Mouse (Mus musculus) heart, postnatal 14 days (tissue): ENCODE results near the gene Gcnt2. TPM values are rescaled to one million over a fixed set of nuclear protein-coding genes. Genes with fewer than 3 reads are reported as not detected.

Experiments used
- DNase-seq, 2 experiments: peaks; one replicate each; pipeline ENCODE4 v3.0.0; 2021 to 2022
- intact Hi-C: fragments of 180-260 bp; cut with DNase I; formaldehyde crosslinking; loops from one replicate; pipeline ENCODE4 v1.15.1; 2025
- total RNA-seq, 2 experiments: library from RNA; stranded (reverse); gene quantifications; 2 replicates each; pipeline ENCODE4 v1.2.3; 2021

The Gcnt2 gene
- total RNA-seq, 2 experiments from 2014 or later = 12.1 to 14.1 TPM

GRCm38 (mm10) chr13:40899994-40900970 lies 40.7 kb downstream of the Gcnt2 start:
- intact Hi-C loops = no loop called here
- DNase-seq = no peak

DNA sequence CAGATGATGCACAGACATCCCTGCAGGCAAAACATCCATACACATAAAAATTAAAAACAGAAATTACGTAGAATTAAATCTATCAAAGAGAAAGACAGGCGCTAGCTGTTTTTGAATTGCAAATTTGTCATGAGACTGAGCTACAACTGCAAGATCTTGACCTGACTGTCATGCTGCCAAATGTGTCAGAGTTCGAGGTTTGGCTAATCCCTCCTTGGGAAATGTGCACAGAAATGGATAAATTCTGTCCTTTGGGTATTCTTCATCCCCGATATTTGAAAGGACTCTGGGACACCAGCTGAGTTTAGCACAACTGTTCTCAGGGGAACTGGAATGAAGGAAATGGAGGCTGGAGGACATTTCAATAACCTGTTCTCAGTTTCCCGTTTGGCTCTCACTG lies 41.7 kb downstream of the Gcnt2 start:
- intact Hi-C loops = no loop called here
- peak in 1 of 2 experiments; percentile 53 for DNase-seq

- no peak for DNase-seq
- intact Hi-C loops = no loop called here
These were observed 42.4 kb downstream of the Gcnt2 start for GRCm38 (mm10) chr13:40901831-40902459.

DNA sequence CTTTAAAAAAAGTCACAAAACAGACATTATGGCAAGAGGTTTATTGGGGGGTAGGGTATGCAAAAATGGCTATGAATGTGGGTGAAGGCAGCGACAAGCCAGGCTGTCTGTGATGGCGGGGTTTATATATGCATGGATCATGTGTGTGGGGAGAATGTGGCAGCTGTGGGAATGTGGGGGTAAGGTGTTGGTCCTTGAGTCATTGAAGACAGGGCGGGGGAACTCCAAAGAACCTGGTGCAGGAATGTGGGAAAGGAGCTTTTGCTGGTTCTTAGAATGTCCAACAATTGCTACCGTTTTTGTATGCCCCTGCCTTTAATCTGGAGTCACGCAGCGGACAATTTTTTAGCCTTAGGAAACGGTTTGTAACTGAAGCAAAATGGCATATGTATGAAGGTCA lies 44.5 kb downstream of the Gcnt2 start:
- intact Hi-C loops = no loop called here
- DNase-seq = no peak

- intact Hi-C loops = no loop called here
These were observed 47.0 kb downstream of the Gcnt2 start for GRCm38 (mm10) chr13:40906528-40906927.

GRCm38 (mm10) chr13:40907274-40907673 lies 47.7 kb downstream of the Gcnt2 start:
- no peak for DNase-seq

More at GRCm38 (mm10) chr13:40906528-40906927, 47.0 kb downstream of the Gcnt2 start:
- no peak for DNase-seq

GRCm38 (mm10) chr13:40908044-40908443 lies 48.5 kb downstream of the Gcnt2 start:
- intact Hi-C loops = no loop called here
- no peak for DNase-seq

More at GRCm38 (mm10) chr13:40907274-40907673, 47.7 kb downstream of the Gcnt2 start:
- intact Hi-C loops = no loop called here

DNA sequence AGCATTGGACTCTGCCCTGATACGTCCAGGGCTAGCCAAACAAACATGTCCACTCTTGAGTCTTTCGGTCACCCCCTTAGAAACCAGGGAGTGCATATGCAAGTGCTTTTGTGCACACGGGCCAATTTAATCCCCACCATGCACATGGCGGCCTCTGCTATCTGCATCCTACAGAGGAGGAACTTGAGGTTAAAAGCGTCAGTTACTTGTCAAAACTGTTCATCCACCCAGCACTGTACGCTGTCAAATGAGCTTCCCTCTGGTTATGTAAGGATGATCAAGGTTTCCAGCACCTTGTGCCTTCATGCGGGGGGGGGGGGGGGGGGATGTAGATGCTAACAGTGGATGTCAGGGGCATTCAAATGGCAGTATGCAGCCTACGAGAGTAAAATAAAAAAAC lies 49.5 kb downstream of the Gcnt2 start:
- intact Hi-C loops = no loop called here
- no peak for DNase-seq

GRCm38 (mm10) chr13:40910047-40910446 lies 50.5 kb downstream of the Gcnt2 start:
- intact Hi-C loops = no loop called here
- DNase-seq = no peak

DNA sequence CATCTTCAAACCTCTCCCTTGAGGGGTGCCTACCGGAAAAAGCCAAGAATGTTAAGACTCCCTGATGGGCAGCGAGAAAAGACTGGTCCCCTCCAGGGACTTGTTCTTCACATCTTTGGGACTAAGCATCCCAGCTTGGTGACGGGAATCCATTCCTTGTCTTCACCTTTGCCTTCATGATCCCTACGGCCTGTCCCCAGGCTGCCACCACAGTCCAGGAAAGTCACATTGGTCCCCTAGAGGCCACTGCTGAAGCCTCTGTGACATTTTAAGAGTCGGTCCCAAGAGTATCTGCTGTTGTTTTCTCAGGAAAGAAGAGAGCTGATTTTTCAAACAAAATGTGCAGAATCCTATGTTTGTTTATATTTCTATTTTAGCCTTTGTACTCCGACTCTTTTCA lies 52.4 kb downstream of the Gcnt2 start:
- DNase-seq = no peak

GRCm38 (mm10) chr13:40913395-40914018 lies 54.0 kb downstream of the Gcnt2 start:
- no peak for DNase-seq
- intact Hi-C loops = no loop called here

More for the DNA sequence above, 52.4 kb downstream of the Gcnt2 start:
- intact Hi-C loops = no loop called here

DNA sequence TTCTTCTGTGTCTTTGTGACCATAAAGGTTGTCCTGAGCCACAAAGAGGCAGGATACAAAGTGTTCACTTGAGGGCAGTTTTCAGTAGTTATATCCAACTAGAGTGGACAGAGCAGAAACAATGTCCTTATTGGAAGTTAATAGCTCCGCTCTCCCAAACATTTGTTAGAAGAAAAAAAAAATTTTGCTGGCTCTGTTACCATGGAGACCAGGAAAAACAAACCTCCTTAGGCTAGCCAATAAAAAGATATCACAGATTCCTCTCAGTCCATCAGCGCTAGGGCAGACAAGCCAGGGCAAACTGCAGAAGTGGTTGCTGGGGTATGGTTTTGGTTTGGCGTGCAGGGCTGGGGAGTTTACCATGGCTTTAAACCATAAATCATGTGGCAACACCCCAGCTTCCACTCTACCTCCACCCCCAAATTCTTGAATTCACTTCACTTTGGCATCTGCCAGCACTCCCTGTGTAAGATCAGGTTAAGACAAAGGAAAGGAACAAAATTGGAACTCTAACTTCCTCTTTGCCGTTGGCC lies 54.6 kb downstream of the Gcnt2 start:
- intact Hi-C loops = no loop called here
- DNase-seq = no peak

GRCm38 (mm10) chr13:40916321-40917160 lies 57.0 kb downstream of the Gcnt2 start:
- intact Hi-C loops = loop anchor here (2.0 to 5.0 kb wide), 3 partner anchors 22 to 64 kb away; no protein-coding TSS in a partner anchor
- DNase-seq = no peak

DNA sequence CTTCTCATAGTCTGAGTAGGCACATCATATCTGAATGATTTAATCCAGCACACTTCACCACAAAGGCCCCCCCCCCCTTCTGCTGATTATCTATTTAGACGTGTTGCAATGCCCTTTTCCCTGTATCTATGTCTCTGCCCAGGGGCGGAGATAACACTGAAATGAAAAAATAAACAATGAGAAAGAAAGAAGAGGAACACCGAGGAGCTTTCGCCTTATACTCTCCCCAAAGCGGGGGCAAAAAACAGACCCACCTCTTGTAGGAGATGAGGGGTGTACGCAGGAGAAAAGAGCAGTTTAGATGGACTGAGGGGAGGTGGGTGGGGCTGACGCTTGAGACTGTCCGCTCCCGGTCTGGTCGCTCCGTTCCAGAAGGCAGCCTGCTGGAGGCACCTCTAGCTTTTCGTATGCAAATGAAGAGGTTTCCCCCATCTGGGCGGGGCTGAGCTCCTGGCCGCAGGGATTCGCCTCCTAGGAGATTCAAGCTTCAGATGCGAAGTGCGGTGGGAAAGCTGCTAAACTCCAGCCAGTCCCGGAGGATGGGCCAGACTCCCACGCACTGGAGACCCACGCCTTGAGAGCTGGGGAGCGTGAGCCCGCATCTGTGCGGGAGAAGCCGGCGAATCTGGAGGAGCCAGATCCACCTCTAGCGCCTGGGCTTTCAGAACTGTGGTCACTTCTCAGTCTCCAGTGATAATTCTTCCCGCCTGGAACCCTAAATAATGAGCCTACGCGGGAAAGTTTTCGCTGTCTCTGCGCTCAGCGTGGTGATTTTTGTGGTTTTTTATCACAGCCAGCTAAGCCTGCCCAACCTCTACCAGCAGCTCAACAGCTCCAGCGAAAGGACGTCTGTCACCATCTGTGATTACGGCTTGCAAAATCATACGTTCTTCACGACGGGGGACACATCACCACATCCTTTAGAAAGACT lies 57.9 kb downstream of the Gcnt2 start:
- intact Hi-C loops = loop anchor here (2.0 to 5.0 kb wide), 3 partner anchors 23 to 65 kb away; no protein-coding TSS in a partner anchor
- DNase-seq = peak; percentile 60 to 62

- peak; percentile 42 to 56 for DNase-seq
These were observed 61.9 kb downstream of the Gcnt2 start for GRCm38 (mm10) chr13:40921326-40922059.

GRCm38 (mm10) chr13:40922311-40922877 lies 62.8 kb downstream of the Gcnt2 start:
- intact Hi-C loops = no loop called here
- DNase-seq = no peak

More at GRCm38 (mm10) chr13:40921326-40922059, 61.9 kb downstream of the Gcnt2 start:
- intact Hi-C loops = no loop called here

DNA sequence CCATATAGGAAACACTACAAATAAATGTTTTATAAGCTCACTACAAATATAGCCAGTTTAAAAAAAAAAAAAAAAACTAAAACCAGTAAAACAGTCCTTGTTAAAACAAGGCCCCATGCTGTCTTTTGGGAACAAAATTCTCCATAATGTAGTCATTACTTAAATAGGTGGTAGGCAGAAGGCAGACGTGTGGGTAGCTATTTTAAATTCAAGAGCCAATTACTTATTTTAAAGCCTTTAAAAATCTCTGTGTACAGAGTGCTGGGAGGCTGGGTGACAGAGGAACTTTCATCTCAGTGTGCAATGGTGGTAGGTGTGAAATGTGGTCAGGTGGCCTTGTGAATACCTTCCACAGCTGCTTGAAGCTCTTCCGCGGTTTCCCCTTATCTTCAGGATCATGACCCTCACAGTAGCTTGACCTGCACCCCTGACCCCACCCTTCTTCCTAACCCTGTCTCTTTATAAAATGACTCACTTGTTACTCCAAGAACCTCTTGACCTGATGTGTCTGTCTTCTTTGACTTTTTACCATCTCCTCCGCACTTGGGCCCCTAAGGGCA lies 64.3 kb downstream of the Gcnt2 start:
- DNase-seq = no peak
- intact Hi-C loops = no loop called here
